Mouse (Mus musculus): ENCODE measurements around the gene Anks1b. TPM values are rescaled to one million over a fixed set of nuclear protein-coding genes. Genes with fewer than 3 reads are reported as not detected.

Gene Anks1b
- total and polyA plus RNA-seq, 3 experiments = not detected

- Histone ChIP-seq H3K27me3 (ENCODE audit: control insufficient read depth in 1 of 2, insufficient read depth in 2 of 2, low read length in 2 of 2) (no peaks in the 10 kb centered on the region), H3K4me1 (ENCODE audit: control insufficient read depth in 1 of 2, insufficient read depth in 2 of 2, low read length in 2 of 2) (no peaks in the 10 kb centered on the region), H3K36me3 (ENCODE audit: control insufficient read depth in 1 of 2, insufficient read depth in 2 of 2, low read length in 2 of 2) (no peaks in the 10 kb centered on the region), H3K9ac (ENCODE audit: control insufficient read depth, low read depth, low read length, poor library complexity, severe bottlenecking) (no peak overlapping the region), H3K4me3 (ENCODE audit: control insufficient read depth in 1 of 2, insufficient read depth in 1 of 2, low read depth in 2 of 2, low read length in 2 of 2) (no peak overlapping the region), H3K79me2 (ENCODE audit: control insufficient read depth, insufficient read depth, low read length, poor library complexity) (no peaks in the 10 kb centered on the region), H3K9me3 (replicated peaks; ENCODE audit: insufficient read depth, low read length) (no peaks in the 10 kb centered on the region), H3K27ac (ENCODE audit: control insufficient read depth, low read depth, low read length) (no peak overlapping the region)
- DNase-seq (ENCODE audit: low read depth, low spot score) = no peak
- TF ChIP-seq MXI1 (IDR thresholded peaks at IDR 0.05; ENCODE audit: low read depth, low read length) (no peak), UBTF (IDR thresholded peaks at IDR 0.05; ENCODE audit: borderline replicate concordance, insufficient read depth, low read depth, low read length) (no peak), NRF1 (IDR thresholded peaks at IDR 0.05; ENCODE audit: insufficient read depth, low read depth, low read length, poor library complexity, severe bottlenecking) (no peak), EP300 (IDR thresholded peaks at IDR 0.05; ENCODE audit: low read depth in 1 of 2, low read length in 2 of 2) (no peak), ZKSCAN1 (IDR thresholded peaks at IDR 0.05; ENCODE audit: low read depth, low read length) (no peak), KAT2A (conservative IDR thresholded peaks at IDR 0.05; ENCODE audit: low read depth, low read length) (no peak), TBP (IDR thresholded peaks at IDR 0.05; ENCODE audit: low read depth, low read length) (no peak), CTCF (IDR thresholded peaks at IDR 0.05 in 2 of 3, conservative IDR thresholded peaks at IDR 0.05 in 1 of 3; ENCODE audit: control insufficient read depth in 1 of 3, insufficient read depth in 1 of 3, low read depth in 2 of 3, low read length in 3 of 3, poor library complexity in 1 of 3, severe bottlenecking in 1 of 3) (no peak), ZNF384 (IDR thresholded peaks at IDR 0.05; ENCODE audit: low read depth, low read length) (no peak), HCFC1 (IDR thresholded peaks at IDR 0.05; ENCODE audit: low read depth, low read length) (no peak), GATA1 (IDR thresholded peaks at IDR 0.05; ENCODE audit: low read depth, low read length) (no peak), GABPA (IDR thresholded peaks at IDR 0.05; ENCODE audit: low read depth, low read length) (no peak), MAX (IDR thresholded peaks at IDR 0.05; ENCODE audit: low read length) (no peak), POLR2AphosphoS2 (IDR thresholded peaks at IDR 0.05; ENCODE audit: low read length) (no peak), SIN3A (IDR thresholded peaks at IDR 0.05; ENCODE audit: low read length) (no peak)
Measured at GRCm38 (mm10) chr10:89942180-89942579, 68.9 kb downstream of the Anks1b start.

- Histone ChIP-seq H3K36me3 (ENCODE audit: control insufficient read depth in 1 of 2, insufficient read depth in 2 of 2, low read length in 2 of 2) (no peaks in the 10 kb centered on the region), H3K4me3 (ENCODE audit: control insufficient read depth in 1 of 2, insufficient read depth in 1 of 2, low read depth in 2 of 2, low read length in 2 of 2) (no peak overlapping the region), H3K9me3 (replicated peaks; ENCODE audit: insufficient read depth, low read length) (no peaks in the 10 kb centered on the region), H3K4me1 (ENCODE audit: control insufficient read depth in 1 of 2, insufficient read depth in 2 of 2, low read length in 2 of 2) (no peaks in the 10 kb centered on the region), H3K27me3 (ENCODE audit: control insufficient read depth in 1 of 2, insufficient read depth in 2 of 2, low read length in 2 of 2) (no peaks in the 10 kb centered on the region), H3K27ac (ENCODE audit: control insufficient read depth, low read depth, low read length) (no peak overlapping the region), H3K9ac (ENCODE audit: control insufficient read depth, low read depth, low read length, poor library complexity, severe bottlenecking) (no peak overlapping the region), H3K79me2 (ENCODE audit: control insufficient read depth, insufficient read depth, low read length, poor library complexity) (no peaks in the 10 kb centered on the region)
- TF ChIP-seq GATA1 (IDR thresholded peaks at IDR 0.05; ENCODE audit: low read depth, low read length) (no peak), MEF2A (IDR thresholded peaks at IDR 0.05; ENCODE audit: extremely low read depth, insufficient replicate concordance, low read depth, low read length, poor library complexity, severe bottlenecking) (no peak), EP300 (IDR thresholded peaks at IDR 0.05; ENCODE audit: low read depth in 1 of 2, low read length in 2 of 2) (no peak), TAL1 (IDR thresholded peaks at IDR 0.05; ENCODE audit: low read length) (no peak), ETS1 (IDR thresholded peaks at IDR 0.05; ENCODE audit: low read depth, low read length) (no peak), POLR2AphosphoS5 (IDR thresholded peaks at IDR 0.05; ENCODE audit: borderline replicate concordance, low read depth, low read length) (no peak), MYB (IDR thresholded peaks at IDR 0.05; ENCODE audit: low read depth, low read length) (no peak), SMC3 (IDR thresholded peaks at IDR 0.05; ENCODE audit: low read depth, low read length) (no peak)
- no peak for DNase-seq (ENCODE audit: low read depth, low spot score)
Measured at GRCm38 (mm10) chr10:89946636-89947349, 73.5 kb downstream of the Anks1b start.
